Mouse (Mus musculus) liver, embryonic 11.5 days (tissue): ENCODE data around the gene Erg. TPM values are rescaled to one million over a fixed set of nuclear protein-coding genes. Genes with fewer than 3 reads are reported as not detected.

ENCODE experiments used
- ATAC-seq: fragments of 200-750 bp; cut with Nextera tagmentation; replicated peaks from 2 replicates; pipeline ENCODE4 v1.8.0; 2017; ENCODE audit warnings: moderate number of reproducible peaks, mild to moderate bottlenecking, moderate TSS enrichment, moderate library complexity; ENCODE audit not compliant: low FRiP score
- DNase-seq: peaks from one replicate; pipeline ENCODE4 v3.0.0-alpha.2; 2017; ENCODE audit warnings: low spot score
- H3K27ac ChIP-seq: fragments of 300-500 bp; sonication (generic); 2 replicates; pipeline ENCODE4 v1.5.1; 2014; ENCODE audit warnings: mild to moderate bottlenecking, low read depth, low read length, control low read depth
- H3K27me3 ChIP-seq: fragments of 300-500 bp; sonication (generic); replicated peaks from 2 replicates; pipeline ENCODE4 v1.6.1; 2014; ENCODE audit warnings: low read length, mixed read lengths; ENCODE audit not compliant: control insufficient read depth, insufficient read depth
- H3K36me3 ChIP-seq: fragments of 300-500 bp; sonication (generic); 2 replicates; pipeline ENCODE4 v1.6.1; 2014; ENCODE audit warnings: mild to moderate bottlenecking, low read length, moderate library complexity, mixed read lengths; ENCODE audit not compliant: control insufficient read depth, insufficient read depth
- H3K4me1 ChIP-seq: fragments of 300-500 bp; sonication (generic); replicated peaks from 2 replicates; pipeline ENCODE4 v1.6.1; 2014; ENCODE audit warnings: low read length, mixed read lengths; ENCODE audit not compliant: control insufficient read depth, insufficient read depth
- H3K4me2 ChIP-seq: fragments of 300-500 bp; sonication (generic); 2 replicates; pipeline ENCODE4 v1.6.1; 2014; ENCODE audit warnings: mild to moderate bottlenecking, control low read depth, moderate library complexity
- H3K4me3 ChIP-seq: fragments of 300-500 bp; sonication (generic); 2 replicates; pipeline ENCODE4 v1.5.1; 2014; ENCODE audit warnings: low read depth, low read length, control low read depth
- H3K9ac ChIP-seq: fragments of 300-500 bp; sonication (generic); 2 replicates; pipeline ENCODE4 v1.6.1; 2014; ENCODE audit warnings: low read depth, low read length, control low read depth
- H3K9me3 ChIP-seq: fragments of 300-500 bp; sonication (generic); 2 replicates; pipeline ENCODE4 v1.6.1; 2016; ENCODE audit warnings: low read length, inconsistent platforms, mixed read lengths; ENCODE audit not compliant: control insufficient read depth
- WGBS: fragments of 180-500 bp; shearing (Covaris S2); extraction: QIAGEN DNeasy Blood & Tissue Kit; methylation state at CpG from one replicate; pipeline ENCODE4 v1.1.7; 2014; 5-methylcytosine and 5-hydroxymethylcytosine counted together
- polyA plus RNA-seq: library from polyadenylated mRNA; unstranded; fragments of >200 nt; fragmentation: Nextera tagmentation; extraction: Ambion mirVana; gene quantifications from 2 replicates; pipeline ENCODE4 v1.2.1, GENCODE M21; 2014

Erg gene
- polyA plus RNA-seq, 1 experiment from 2014 or later: 3.8 TPM

GRCm38 (mm10) chr16:95436051-95436450 lies 150.3 kb downstream of the Erg start:
- Histone ChIP-seq H3K4me1 (peaks cover 33% of the 10 kb centered on the region), H3K27ac (no peak overlapping the region), H3K4me3 (no peak overlapping the region), H3K9ac (no peak overlapping the region), H3K36me3 (no peaks in the 10 kb centered on the region), H3K27me3 (no peaks in the 10 kb centered on the region), H3K9me3 (no peaks in the 10 kb centered on the region), H3K4me2 (no peak overlapping the region)
- no peak for ATAC-seq
- no peak for DNase-seq
- 68% methylated on average over 4 of the region's 4 CpGs for WGBS

GRCm38 (mm10) chr16:95434434-95434833 lies 152.0 kb downstream of the Erg start:
- H3K4me3 ChIP-seq: no peak overlapping the region
- H3K27me3 ChIP-seq: no peaks in the 10 kb centered on the region
- WGBS: 53% methylated on average over 8 of the region's 8 CpGs
- peaks cover 24% of the 10 kb centered on the region for H3K4me1 ChIP-seq
- no peak overlapping the region for H3K9ac ChIP-seq
- no peak for ATAC-seq
- no peaks in the 10 kb centered on the region for H3K36me3 ChIP-seq
- no peaks in the 10 kb centered on the region for H3K9me3 ChIP-seq
- no peak for DNase-seq
- peak overlapping the region; percentile 12; the same call in 1 of the 2 replicates for H3K4me2 ChIP-seq
- no peak overlapping the region for H3K27ac ChIP-seq

GRCm38 (mm10) chr16:95432540-95432971 lies 153.8 kb downstream of the Erg start:
- 58% methylated on average over 2 of the region's 2 CpGs for WGBS
- H3K9me3 ChIP-seq: no peaks in the 10 kb centered on the region
- no peak overlapping the region for H3K4me2 ChIP-seq
- H3K27me3 ChIP-seq: no peaks in the 10 kb centered on the region
- no peak overlapping the region for H3K27ac ChIP-seq
- DNase-seq: no peak
- no peak for ATAC-seq
- no peak overlapping the region for H3K4me3 ChIP-seq
- H3K4me1 ChIP-seq: peaks cover 11% of the 10 kb centered on the region
- H3K36me3 ChIP-seq: no peaks in the 10 kb centered on the region
- H3K9ac ChIP-seq: no peak overlapping the region

- ATAC-seq (no peak), DNase-seq (no peak)
- Histone ChIP-seq H3K4me3 (no peak overlapping the region), H3K4me1 (0 out of 2 replicates have a peak, but pooled peaks cover 5% of the 10 kb centered on the region), H3K9ac (no peak overlapping the region), H3K27me3 (no peaks in the 10 kb centered on the region), H3K4me2 (no peak overlapping the region), H3K27ac (no peak overlapping the region), H3K36me3 (no peaks in the 10 kb centered on the region), H3K9me3 (no peaks in the 10 kb centered on the region)
- 83% methylated on average over 3 of the region's 3 CpGs for WGBS
These were observed 156.5 kb downstream of the Erg start for GRCm38 (mm10) chr16:95429851-95430250.

- no peak for ATAC-seq
These were observed 158.2 kb downstream of the Erg start for GRCm38 (mm10) chr16:95428239-95428638.

GRCm38 (mm10) chr16:95427512-95427911 lies 158.9 kb downstream of the Erg start:
- H3K27ac ChIP-seq: no peak overlapping the region
- H3K4me2 ChIP-seq: no peak overlapping the region
- no peak overlapping the region for H3K9ac ChIP-seq
- H3K4me1 ChIP-seq: no peaks in the 10 kb centered on the region
- no peak overlapping the region for H3K4me3 ChIP-seq
- ATAC-seq (no peak), DNase-seq (no peak)
- no peaks in the 10 kb centered on the region for H3K27me3 ChIP-seq
- 81% methylated on average over 10 of the region's 10 CpGs for WGBS
- no peaks in the 10 kb centered on the region for H3K9me3 ChIP-seq
- H3K36me3 ChIP-seq: no peaks in the 10 kb centered on the region

More at GRCm38 (mm10) chr16:95428239-95428638, 158.2 kb downstream of the Erg start:
- WGBS: 84% methylated on average over 5 of the region's 5 CpGs
- H3K9me3 ChIP-seq: no peaks in the 10 kb centered on the region
- H3K4me3 ChIP-seq: no peak overlapping the region
- no peak overlapping the region for H3K9ac ChIP-seq
- no peaks in the 10 kb centered on the region for H3K4me1 ChIP-seq
- no peaks in the 10 kb centered on the region for H3K27me3 ChIP-seq
- H3K4me2 ChIP-seq: no peak overlapping the region
- H3K36me3 ChIP-seq: no peaks in the 10 kb centered on the region
- DNase-seq: no peak
- no peak overlapping the region for H3K27ac ChIP-seq

GRCm38 (mm10) chr16:95422658-95423073 lies 163.7 kb downstream of the Erg start:
- 67% methylated on average over 5 of the region's 5 CpGs for WGBS

GRCm38 (mm10) chr16:95421235-95421886 lies 165.0 kb downstream of the Erg start:
- no peaks in the 10 kb centered on the region for H3K36me3 ChIP-seq

More at GRCm38 (mm10) chr16:95422658-95423073, 163.7 kb downstream of the Erg start:
- Histone ChIP-seq H3K4me1 (no peaks in the 10 kb centered on the region), H3K9me3 (no peaks in the 10 kb centered on the region), H3K27ac (no peak overlapping the region), H3K4me2 (no peak overlapping the region), H3K27me3 (no peaks in the 10 kb centered on the region), H3K36me3 (no peaks in the 10 kb centered on the region), H3K4me3 (no peak overlapping the region), H3K9ac (no peak overlapping the region)
- ATAC-seq (no peak), DNase-seq (no peak)

GRCm38 (mm10) chr16:95415921-95416320 lies 170.5 kb downstream of the Erg start:
- H3K27me3 ChIP-seq: no peaks in the 10 kb centered on the region
- H3K9ac ChIP-seq: no peak overlapping the region
- no peak overlapping the region for H3K4me3 ChIP-seq
- H3K4me2 ChIP-seq: no peak overlapping the region
- H3K4me1 ChIP-seq: no peaks in the 10 kb centered on the region
- no peak overlapping the region for H3K27ac ChIP-seq
- H3K36me3 ChIP-seq: no peaks in the 10 kb centered on the region
- DNase-seq (no peak), ATAC-seq (no peak)
- no peaks in the 10 kb centered on the region for H3K9me3 ChIP-seq
- WGBS: 88% methylated on average over 4 of the region's 4 CpGs

More at GRCm38 (mm10) chr16:95421235-95421886, 165.0 kb downstream of the Erg start:
- Histone ChIP-seq H3K4me1 (no peaks in the 10 kb centered on the region), H3K27ac (no peak overlapping the region), H3K4me2 (no peak overlapping the region), H3K4me3 (no peak overlapping the region), H3K9ac (no peak overlapping the region), H3K9me3 (no peaks in the 10 kb centered on the region), H3K27me3 (no peaks in the 10 kb centered on the region)
- WGBS: 69% methylated on average over 7 of the region's 7 CpGs
- DNase-seq (no peak), ATAC-seq (no peak)
